Mouse (Mus musculus): Measurements from ENCODE around the gene Slc17a5. TPM values are rescaled to one million over a fixed set of nuclear protein-coding genes. Genes with fewer than 3 reads are reported as not detected.

Slc17a5 gene
- polyA plus RNA-seq, 1 experiment from 2014 or later = 10.0 TPM

DNA sequence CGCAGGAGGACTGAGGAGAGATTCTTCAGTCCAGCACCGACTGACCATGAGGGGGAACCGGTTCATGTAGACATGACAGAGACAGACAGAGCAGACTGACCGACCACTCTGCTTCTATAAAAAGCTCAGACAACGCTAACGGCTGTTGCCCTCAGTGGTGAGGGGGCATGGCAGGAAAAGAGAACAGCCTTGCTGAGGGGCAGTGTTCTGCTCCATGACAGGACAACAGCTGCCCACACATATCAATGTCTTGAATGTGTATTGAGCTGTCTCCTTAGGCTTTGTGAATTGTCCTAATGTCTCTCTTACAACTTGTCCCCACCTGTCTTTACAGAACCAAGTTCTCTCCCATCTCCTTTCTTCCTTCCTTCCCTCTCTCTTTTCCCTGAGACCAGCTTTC, 49.4 kb downstream of the Slc17a5 start:
- Histone ChIP-seq H3K27me3 (ENCODE audit: control insufficient read depth, insufficient read depth, low read length) (no peaks in the 10 kb centered on the region), H3K4me2 (replicated peaks; ENCODE audit: low read depth) (no peak overlapping the region), H3K36me3 (ENCODE audit: control insufficient read depth, insufficient read depth, low read length) (no peaks in the 10 kb centered on the region), H3K9me3 (ENCODE audit: control insufficient read depth, low read length) (no peaks in the 10 kb centered on the region), H3K27ac (replicated peaks) (no peak overlapping the region), H3K4me3 (ENCODE audit: low read depth, low read length) (no peak overlapping the region), H3K9ac (ENCODE audit: low read length) (no peak overlapping the region; the same call in 1 of the 2 replicates), H3K4me1 (replicated peaks; ENCODE audit: control insufficient read depth, insufficient read depth) (no peaks in the 10 kb centered on the region)
- DNase-seq (ENCODE audit: low spot score) = no peak
- TF ChIP-seq CTCF (IDR thresholded peaks at IDR 0.05; ENCODE audit: low read depth) = no peak
- no peak for TF ChIP-seq EP300 (optimal IDR thresholded peaks at IDR 0.05)
- 49% methylated on average over 6 of the region's 6 CpGs for WGBS
- no peak for ATAC-seq (ENCODE audit: low FRiP score, low TSS enrichment)

DNA sequence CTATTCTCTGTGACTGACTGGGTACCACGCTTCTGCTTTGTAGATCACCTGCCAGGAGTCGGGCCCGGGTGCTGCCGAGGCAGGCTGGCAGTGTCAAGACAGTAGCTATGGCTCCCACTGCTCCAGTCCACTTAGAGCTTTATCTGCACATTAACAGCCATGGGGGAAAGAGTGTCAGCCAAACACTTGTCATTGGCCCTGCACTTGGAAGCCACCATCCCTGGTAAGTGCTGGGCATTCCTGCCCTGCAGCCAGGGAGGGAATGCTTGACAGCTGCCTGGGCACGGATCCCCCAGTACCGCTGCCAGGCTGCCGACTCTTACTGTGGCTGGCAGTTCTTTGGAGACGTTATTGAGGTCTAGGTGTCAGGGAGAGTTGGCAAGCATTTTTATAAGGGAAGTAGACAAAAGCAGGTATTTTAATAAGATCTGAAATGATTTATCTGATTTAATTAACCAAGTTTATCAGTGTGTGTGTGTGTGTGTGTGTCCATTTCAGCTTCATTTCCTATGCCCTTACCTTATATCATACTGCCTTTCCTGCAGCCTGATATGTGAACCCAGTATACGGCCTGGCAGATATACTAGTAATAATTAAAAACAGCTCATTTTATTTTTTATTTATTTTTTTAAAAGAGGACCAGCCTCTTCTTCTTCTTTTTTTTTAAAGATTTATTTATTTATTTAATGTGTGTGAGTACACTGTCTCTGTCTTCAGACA, 50.5 kb downstream of the Slc17a5 start:
- no peak for ATAC-seq (ENCODE audit: low FRiP score, low TSS enrichment)
- TF ChIP-seq EP300 (optimal IDR thresholded peaks at IDR 0.05) (no peak), CTCF (IDR thresholded peaks at IDR 0.05; ENCODE audit: low read depth) (no peak)

GRCm38 (mm10) chr9:78534606-78535005, 53.2 kb downstream of the Slc17a5 start:
- Histone ChIP-seq H3K27me3 (ENCODE audit: control insufficient read depth, insufficient read depth, low read length) (no peaks in the 10 kb centered on the region), H3K36me3 (ENCODE audit: control insufficient read depth, insufficient read depth, low read length) (no peaks in the 10 kb centered on the region), H3K4me1 (replicated peaks; ENCODE audit: control insufficient read depth, insufficient read depth) (no peaks in the 10 kb centered on the region), H3K4me2 (replicated peaks; ENCODE audit: low read depth) (no peak overlapping the region), H3K4me3 (ENCODE audit: low read depth, low read length) (no peak overlapping the region), H3K9ac (ENCODE audit: low read length) (no peak overlapping the region), H3K9me3 (ENCODE audit: control insufficient read depth, low read length) (no peaks in the 10 kb centered on the region), H3K27ac (replicated peaks) (no peak overlapping the region)
- DNase-seq (ENCODE audit: low spot score) = peak; percentile 63
- peak; percentile 68 for ATAC-seq (ENCODE audit: low FRiP score, low TSS enrichment)
- WGBS = 59% methylated on average over 7 of the region's 7 CpGs
- TF ChIP-seq EP300 (optimal IDR thresholded peaks at IDR 0.05) = no peak
- no peak for TF ChIP-seq CTCF (IDR thresholded peaks at IDR 0.05; ENCODE audit: low read depth)

More for the DNA sequence above, 50.5 kb downstream of the Slc17a5 start:
- Histone ChIP-seq H3K27ac (replicated peaks) (no peak overlapping the region), H3K27me3 (ENCODE audit: control insufficient read depth, insufficient read depth, low read length) (no peaks in the 10 kb centered on the region), H3K9me3 (ENCODE audit: control insufficient read depth, low read length) (no peaks in the 10 kb centered on the region), H3K4me2 (replicated peaks; ENCODE audit: low read depth) (no peak overlapping the region), H3K36me3 (ENCODE audit: control insufficient read depth, insufficient read depth, low read length) (no peaks in the 10 kb centered on the region), H3K9ac (ENCODE audit: low read length) (no peak overlapping the region), H3K4me1 (replicated peaks; ENCODE audit: control insufficient read depth, insufficient read depth) (no peaks in the 10 kb centered on the region), H3K4me3 (ENCODE audit: low read depth, low read length) (no peak overlapping the region)
- WGBS = 86% methylated on average over 9 of the region's 9 CpGs
- DNase-seq (ENCODE audit: low spot score) = no peak

- TF ChIP-seq CTCF (IDR thresholded peaks at IDR 0.05; ENCODE audit: low read depth) (no peak), EP300 (optimal IDR thresholded peaks at IDR 0.05) (no peak)
- no peak overlapping the region for H3K4me3 ChIP-seq (ENCODE audit: low read depth, low read length)
- no peak overlapping the region; the same call in 1 of the 2 replicates for H3K27ac ChIP-seq (replicated peaks)
- no peaks in the 10 kb centered on the region for H3K9me3 ChIP-seq (ENCODE audit: control insufficient read depth, low read length)
- no peak overlapping the region for H3K9ac ChIP-seq (ENCODE audit: low read length)
- no peaks in the 10 kb centered on the region for H3K27me3 ChIP-seq (ENCODE audit: control insufficient read depth, insufficient read depth, low read length)
- H3K4me1 ChIP-seq (replicated peaks; ENCODE audit: control insufficient read depth, insufficient read depth) = no peaks in the 10 kb centered on the region
- H3K36me3 ChIP-seq (ENCODE audit: control insufficient read depth, insufficient read depth, low read length) = no peaks in the 10 kb centered on the region
- 66% methylated on average over 18 of the region's 18 CpGs for WGBS
- no peak overlapping the region for H3K4me2 ChIP-seq (replicated peaks; ENCODE audit: low read depth)
- ATAC-seq (ENCODE audit: low FRiP score, low TSS enrichment) (0 out of 2 replicates have a peak, but pooled peaks have one; percentile 48), DNase-seq (ENCODE audit: low spot score) (peak; percentile 56)
Measured at GRCm38 (mm10) chr9:78533296-78533935, 54.4 kb downstream of the Slc17a5 start.

GRCm38 (mm10) chr9:78532341-78532819, 55.5 kb downstream of the Slc17a5 start:
- H3K9ac ChIP-seq (ENCODE audit: low read length) = no peak overlapping the region
- peak; percentile 83 for ATAC-seq (ENCODE audit: low FRiP score, low TSS enrichment)
- H3K9me3 ChIP-seq (ENCODE audit: control insufficient read depth, low read length) = no peaks in the 10 kb centered on the region
- peak; percentile 20 for DNase-seq (ENCODE audit: low spot score)
- no peaks in the 10 kb centered on the region for H3K27me3 ChIP-seq (ENCODE audit: control insufficient read depth, insufficient read depth, low read length)
- H3K4me3 ChIP-seq (ENCODE audit: low read depth, low read length) = no peak overlapping the region
- no peaks in the 10 kb centered on the region for H3K36me3 ChIP-seq (ENCODE audit: control insufficient read depth, insufficient read depth, low read length)
- 46% methylated on average over 9 of the region's 9 CpGs for WGBS
- no peak overlapping the region for H3K4me2 ChIP-seq (replicated peaks; ENCODE audit: low read depth)
- no peaks in the 10 kb centered on the region for H3K4me1 ChIP-seq (replicated peaks; ENCODE audit: control insufficient read depth, insufficient read depth)
- H3K27ac ChIP-seq (replicated peaks) = peak overlapping the region; percentile 45; the same call in 1 of the 2 replicates
- TF ChIP-seq CTCF (IDR thresholded peaks at IDR 0.05; ENCODE audit: low read depth) = no peak
- no peak for TF ChIP-seq EP300 (optimal IDR thresholded peaks at IDR 0.05)

- no peaks in the 10 kb centered on the region for H3K9me3 ChIP-seq (ENCODE audit: control insufficient read depth, low read length)
- H3K9ac ChIP-seq (ENCODE audit: low read length) = no peak overlapping the region
- no peaks in the 10 kb centered on the region for H3K4me1 ChIP-seq (replicated peaks; ENCODE audit: control insufficient read depth, insufficient read depth)
- DNase-seq (ENCODE audit: low spot score) (no peak), ATAC-seq (ENCODE audit: low FRiP score, low TSS enrichment) (no peak)
- H3K27ac ChIP-seq (replicated peaks) = 0 out of 2 replicates have a peak overlapping the region, but pooled peaks have one; percentile 35
- H3K4me2 ChIP-seq (replicated peaks; ENCODE audit: low read depth) = no peak overlapping the region
- no peaks in the 10 kb centered on the region for H3K36me3 ChIP-seq (ENCODE audit: control insufficient read depth, insufficient read depth, low read length)
- H3K27me3 ChIP-seq (ENCODE audit: control insufficient read depth, insufficient read depth, low read length) = no peaks in the 10 kb centered on the region
- 19% methylated on average over 5 of the region's 5 CpGs for WGBS
- no peak overlapping the region for H3K4me3 ChIP-seq (ENCODE audit: low read depth, low read length)
- TF ChIP-seq EP300 (optimal IDR thresholded peaks at IDR 0.05) = no peak
- TF ChIP-seq CTCF (IDR thresholded peaks at IDR 0.05; ENCODE audit: low read depth) = no peak
Measured at GRCm38 (mm10) chr9:78531816-78532215, 56.0 kb downstream of the Slc17a5 start.

Measured in stomach, postnatal 0 days (tissue).